Mouse (Mus musculus) spleen, adult 2 months (tissue): ENCODE data around the gene Catsperg1.

ENCODE experiments used
- CTCF ChIP-seq: fragments of 200-500 bp; IDR thresholded peaks from 2 replicates; pipeline ENCODE4 v1.5.1; 2011; ENCODE audit warnings: mild to moderate bottlenecking, inconsistent platforms; ENCODE audit not compliant: insufficient read depth, insufficient read length, insufficient replicate concordance; ENCODE audit errors: extremely low read depth
- POLR2A ChIP-seq: fragments of 200-500 bp; IDR thresholded peaks from 2 replicates; pipeline ENCODE4 v1.6.1; 2011; ENCODE audit warnings: low read depth, low read length, inconsistent platforms

DNA sequence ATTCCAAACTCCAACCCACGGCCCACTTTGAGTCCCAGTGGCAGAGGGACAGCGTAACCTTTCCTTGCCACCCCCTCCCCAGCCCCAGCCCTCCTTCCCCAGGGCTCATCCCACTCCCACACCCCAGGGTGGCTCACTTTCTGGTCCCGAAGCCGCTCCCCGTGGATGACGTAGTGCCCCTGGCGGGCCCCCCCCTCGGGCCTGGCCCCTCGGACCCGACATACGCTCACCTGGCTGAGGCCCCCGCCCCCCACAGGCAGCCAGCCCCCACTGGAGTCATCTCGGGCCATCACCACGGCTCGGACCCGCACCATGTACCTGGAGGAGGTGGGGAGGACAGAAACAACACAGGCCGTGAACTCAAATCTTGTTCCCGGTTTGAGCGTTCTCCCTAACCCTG, 46.2 kb downstream of the Catsperg1 start:
- no peak for TF ChIP-seq CTCF
- no peak for TF ChIP-seq POLR2A
